Mouse (Mus musculus): ENCODE measurements around the gene Rps6kb2.

Rps6kb2 gene

GRCm38 (mm10) chr19:4154437-4155222, 8.5 kb downstream of the Rps6kb2 start:
- no peak for DNase-seq

GRCm38 (mm10) chr19:4153232-4153654, 9.9 kb downstream of the Rps6kb2 start, which contains the start of gene Ptprcap:
Gene Ptprcap, plus strand, starts transcription at chr19:4153604.
- DNase-seq = peak; percentile 67

DNA sequence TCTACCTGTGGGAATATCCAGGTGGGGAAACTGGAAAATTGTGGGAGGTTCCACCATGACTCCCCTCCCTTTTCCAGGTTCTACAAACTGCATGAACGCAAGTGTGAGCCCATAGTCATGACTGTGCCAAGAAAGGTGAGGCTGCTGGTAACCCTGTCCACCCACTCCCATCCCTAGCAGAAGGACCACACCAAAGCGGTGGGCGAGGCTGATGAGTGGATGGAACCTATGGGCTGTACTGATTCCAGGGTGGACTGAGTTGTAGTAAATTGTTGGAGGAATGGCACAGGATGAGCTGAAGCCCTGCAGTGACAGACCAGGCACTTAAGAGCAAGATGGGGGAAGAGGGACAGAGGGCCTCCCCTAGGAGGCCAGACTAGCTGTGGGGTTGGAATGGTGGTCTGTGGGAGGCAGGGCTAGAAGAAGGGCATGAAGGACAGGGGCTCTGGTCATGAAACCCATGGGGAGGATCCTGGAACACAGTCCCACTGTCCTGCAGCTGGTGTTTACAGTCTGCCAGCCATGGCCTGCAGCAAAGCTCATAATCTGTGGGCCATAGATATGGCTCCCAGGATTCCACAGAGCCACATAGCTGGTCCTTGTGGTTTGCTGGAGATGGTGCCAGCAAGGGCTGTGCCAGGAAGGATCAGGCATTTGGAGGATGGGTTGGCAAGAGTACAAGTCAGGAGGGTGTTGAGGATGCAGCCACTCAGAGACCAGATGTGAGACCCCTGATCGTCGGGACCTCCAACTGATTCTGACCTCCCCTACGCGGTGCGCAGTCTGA, 10.5 kb downstream of the Rps6kb2 start:
- DNase-seq = no peak

DNA sequence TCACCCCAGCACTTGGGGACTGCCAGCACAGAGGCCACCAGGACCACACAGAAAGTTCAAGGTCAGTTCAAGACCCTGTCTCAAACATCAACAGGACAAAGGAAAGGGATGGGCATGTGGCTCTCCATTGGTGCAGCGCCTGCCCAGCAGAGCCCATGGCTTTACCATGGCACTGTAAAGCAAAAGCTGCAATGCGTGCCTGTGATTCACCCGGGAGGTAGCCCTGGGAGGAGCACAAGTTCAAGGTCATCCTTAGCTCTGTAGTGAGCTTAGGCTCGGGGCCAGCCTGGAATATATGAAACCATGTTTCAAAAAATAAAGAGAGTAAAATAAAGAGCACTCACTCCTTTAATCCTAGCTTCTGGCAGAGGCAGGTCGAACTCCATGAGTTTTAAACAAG, 11.3 kb downstream of the Rps6kb2 start:
- DNase-seq = no peak

GRCm38 (mm10) chr19:4151488-4151860, 11.7 kb downstream of the Rps6kb2 start:
- DNase-seq = no peak

DNA sequence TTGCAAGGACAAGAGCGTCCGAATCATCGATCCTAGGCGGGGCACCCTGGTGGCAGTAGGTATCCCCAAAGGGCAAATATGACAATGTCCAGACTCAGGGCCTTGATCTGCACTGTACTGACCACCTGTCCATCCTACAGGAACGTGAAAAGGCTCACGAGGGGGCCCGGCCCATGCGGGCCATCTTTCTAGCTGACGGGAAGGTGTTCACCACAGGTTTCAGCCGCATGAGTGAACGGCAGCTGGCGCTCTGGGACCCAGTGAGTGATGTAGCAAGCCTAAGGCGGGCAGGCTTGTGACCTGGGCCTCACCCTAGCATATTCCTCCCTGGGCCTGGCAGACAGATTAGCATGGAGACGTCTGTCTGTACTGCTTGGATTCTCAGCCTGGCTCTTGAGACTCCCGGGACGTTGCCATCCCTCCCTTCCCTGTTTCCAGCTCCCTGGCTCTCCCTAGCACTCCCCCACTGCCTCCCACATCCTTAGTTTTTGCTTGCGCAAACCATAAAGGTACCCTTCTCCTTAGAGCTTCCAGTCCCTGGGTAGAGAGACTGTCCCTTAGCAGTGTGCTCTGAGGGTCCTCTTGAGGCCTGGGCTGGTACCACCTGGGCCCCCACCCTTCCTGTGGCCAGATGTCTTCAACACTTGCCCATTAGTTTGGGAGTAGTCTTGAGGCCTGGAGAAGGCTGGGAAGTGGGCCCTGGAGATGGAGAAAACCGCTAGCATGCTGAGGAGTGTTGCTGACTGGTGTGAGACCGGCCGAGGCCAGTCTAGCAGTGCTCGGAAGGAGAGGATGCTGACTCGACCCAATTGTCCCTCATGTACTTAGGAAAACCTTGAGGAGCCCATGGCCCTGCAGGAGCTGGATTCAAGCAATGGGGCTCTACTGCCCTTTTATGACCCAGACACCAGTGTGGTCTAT, 12.3 kb downstream of the Rps6kb2 start:
- DNase-seq = no peak

- DNase-seq = no peak
Measured at GRCm38 (mm10) chr19:4149764-4150461, 13.2 kb downstream of the Rps6kb2 start.

GRCm38 (mm10) chr19:4149283-4149682, 13.9 kb downstream of the Rps6kb2 start:
- DNase-seq = no peak

DNA sequence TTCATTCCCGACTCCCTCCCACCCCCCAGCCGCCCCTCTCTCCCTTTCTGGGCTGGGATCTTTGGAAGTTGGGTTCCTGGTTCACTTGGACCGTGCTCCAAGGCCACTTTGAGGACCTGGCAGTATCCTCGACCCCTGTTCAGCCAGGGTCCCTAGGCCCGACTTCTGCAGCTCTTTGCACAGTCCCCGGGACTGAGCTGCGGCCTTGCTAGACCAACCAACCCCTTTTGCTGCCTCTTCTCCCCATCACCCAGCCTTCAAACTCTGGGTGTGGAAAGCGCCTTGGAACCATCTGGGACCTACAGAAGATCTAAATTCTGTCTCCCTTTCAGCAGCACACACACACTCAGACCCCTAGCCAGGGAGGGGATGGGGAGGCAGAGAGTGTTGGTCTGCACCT, 14.3 kb downstream of the Rps6kb2 start:
- no peak for DNase-seq

DNA sequence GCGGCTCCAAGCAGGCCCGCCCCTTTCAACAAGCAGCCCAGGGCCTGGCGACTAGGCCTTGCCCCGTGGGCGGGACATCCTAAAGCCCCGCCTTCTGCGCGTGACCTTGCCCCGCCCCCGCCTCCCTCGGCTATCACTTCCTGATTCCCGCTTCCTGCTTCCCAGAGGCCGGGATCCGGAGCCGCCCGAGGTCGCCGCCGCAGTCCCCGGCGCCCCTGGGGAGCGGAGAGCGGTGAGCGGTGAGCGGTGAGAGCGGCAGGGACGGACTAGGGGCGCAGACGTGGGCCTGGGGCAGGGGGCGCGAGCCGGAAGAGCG, 14.7 kb downstream of the Rps6kb2 start, which contains the start of gene Coro1b:
Gene Coro1b (plus strand): TSS at position 129 of the 316 bp plus-strand sequence.
- peak; percentile 96 for DNase-seq

DNA sequence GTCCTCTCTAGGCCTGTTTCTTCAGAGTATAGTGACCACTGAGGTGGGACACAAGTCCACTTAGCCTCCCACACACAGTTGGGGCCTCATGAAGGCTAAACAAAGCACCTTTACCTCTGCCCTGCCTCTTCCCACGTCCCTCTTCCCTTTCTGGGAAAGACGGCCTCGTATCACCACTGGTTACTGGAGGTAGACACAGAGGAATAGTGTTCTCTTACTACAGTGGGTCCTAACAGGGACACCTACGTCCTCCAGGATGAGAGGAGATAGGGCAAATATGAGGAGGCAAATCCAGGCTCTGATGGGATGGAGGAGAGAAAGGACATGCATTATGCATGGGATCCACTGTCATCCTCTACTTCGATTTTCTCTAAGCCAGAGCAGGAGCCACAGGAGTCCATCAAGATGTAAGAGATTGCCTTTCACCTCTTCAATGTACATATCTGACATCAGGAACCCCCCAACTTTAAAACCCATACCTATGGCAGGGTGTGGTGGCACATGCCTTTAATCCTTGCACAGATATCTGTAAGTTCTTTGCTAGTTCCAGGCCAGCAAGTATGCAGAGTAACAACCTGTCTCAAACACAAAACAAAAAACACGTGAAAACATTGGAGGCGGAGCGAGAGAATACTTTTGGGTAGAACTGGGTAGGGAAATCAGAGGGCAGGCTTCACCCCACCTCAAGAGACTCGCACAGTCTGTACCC, 15.2 kb downstream of the Rps6kb2 start:
- no peak for DNase-seq

DNA sequence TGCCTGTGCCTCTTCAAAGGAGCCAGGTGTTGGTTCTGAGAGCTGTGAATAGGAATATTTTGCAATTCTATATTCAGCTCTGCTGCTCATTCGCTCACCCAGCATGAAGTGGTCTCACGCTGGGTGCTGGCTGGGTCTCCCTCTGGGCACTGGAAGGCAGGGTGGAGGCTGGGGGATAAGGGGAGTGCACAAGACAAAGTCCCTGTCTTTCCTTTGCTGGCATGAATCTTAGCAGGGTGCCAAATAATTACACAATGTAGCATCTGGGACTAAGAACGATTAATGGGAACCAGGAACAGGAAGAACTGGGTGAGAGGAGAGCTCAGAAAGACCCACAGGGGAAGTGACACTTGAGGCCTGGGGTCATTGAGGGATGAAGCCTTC, 16.1 kb downstream of the Rps6kb2 start:
- no peak for DNase-seq

GRCm38 (mm10) chr19:4146366-4147021, 16.7 kb downstream of the Rps6kb2 start:
- no peak for DNase-seq

- DNase-seq = no peak
Measured at GRCm38 (mm10) chr19:4145936-4146335, 17.2 kb downstream of the Rps6kb2 start.

DNA sequence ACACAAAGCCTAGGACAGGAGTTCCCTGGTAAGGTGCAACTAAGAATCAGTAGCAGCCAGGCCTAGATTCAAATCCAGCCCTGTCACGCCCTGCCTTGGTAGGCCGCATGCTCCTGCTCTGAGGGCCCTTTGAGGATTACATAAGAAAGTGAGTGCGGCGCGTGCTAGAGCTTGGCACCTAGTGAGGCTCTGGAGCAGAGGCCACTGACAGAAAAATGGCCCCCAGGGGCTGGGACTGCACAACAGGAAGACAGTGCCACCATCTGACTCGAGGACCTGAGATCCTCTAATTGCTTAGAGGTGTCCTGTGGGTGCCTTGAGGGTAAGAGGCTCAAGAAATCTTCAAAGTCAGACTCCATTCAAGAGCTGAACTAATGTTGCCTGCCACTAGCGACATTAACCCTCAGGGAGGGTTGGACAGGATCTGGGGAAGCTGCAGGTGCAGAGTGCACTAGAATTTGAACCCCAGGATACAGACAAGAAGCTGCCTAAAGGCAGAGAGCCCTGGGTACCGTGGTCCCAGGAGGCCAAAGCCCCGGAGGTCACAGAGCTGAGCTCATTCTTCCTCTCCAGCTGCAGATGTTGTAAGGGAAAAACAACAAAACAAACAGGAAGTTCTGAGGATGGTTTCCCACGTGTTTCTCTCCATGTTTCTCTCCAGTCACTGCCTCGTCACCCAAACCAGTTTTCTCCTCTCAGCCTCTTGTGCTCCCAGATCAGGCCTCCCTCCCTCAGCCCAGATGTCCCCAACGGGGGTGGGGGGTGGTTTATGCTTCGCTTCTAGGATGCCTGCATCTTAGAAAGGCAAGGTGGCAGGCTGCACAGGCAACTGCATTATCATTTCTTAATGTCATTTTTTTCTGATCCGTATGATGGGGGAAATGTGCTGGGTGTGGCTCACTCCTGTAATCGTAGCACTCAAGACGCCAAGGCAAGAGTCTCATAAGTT, 18.3 kb downstream of the Rps6kb2 start:
- DNase-seq = no peak

DNA sequence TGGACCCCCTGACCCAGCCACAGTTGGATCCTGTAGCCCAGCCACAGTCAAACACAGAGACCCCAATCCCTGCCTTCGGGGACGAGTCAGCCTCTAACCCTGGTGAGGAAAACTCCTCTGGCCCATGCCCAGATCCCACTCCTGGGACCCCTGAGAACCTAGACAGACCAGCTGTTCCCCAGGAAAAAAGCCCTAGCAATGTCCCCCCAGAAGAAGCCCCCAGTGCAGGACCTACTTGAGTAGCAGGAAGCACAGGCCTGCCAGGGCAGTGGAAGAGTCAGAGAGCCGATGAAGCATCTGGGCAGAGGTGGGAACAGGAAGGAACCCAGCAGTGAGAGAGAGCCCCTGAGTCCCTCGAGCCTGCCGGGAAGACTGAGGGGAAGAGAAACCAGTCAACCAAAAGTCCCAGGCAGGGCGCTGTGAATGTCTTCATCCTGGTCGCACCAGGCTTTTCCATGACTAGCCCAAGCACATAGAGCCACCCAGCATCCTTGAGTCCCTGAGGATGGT, 19.3 kb downstream of the Rps6kb2 start, which contains the start of gene Cabp4:
Gene Cabp4 (minus strand): TSS at position 275 of the 510 bp plus-strand sequence.
- no peak for DNase-seq

DNA sequence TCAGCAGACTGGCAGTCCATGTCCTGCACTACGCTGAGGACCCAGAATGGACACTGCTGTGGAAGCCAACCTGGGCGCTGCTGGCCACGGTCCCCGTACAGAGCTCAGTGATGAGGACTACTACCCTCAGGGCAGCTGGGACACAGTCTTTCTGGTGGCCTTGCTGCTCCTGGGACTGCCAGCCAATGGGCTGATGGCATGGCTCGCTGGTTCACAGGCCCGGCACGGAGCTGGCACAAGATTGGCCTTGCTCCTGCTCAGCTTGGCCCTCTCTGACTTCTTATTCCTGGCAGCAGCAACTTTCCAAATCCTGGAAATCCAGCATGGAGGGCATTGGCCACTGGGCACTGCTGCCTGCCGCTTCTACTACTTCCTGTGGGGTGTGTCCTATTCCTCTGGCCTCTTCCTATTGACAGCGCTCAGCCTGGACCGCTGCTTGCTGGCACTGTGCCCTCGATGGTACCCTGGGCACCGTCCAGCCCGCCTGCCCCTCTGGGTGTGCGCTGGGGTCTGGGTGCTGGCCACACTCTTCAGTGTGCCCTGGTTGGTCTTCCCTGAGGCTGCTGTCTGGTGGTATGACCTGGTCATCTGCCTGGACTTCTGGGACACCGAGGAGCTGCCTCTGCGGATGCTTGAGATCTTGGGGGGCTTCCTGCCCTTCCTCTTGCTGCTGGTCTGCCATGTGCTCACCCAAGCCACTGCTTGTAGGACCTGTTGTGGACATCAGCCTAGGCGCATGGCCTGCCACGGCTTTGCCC, 20.6 kb downstream of the Rps6kb2 start:
- no peak for DNase-seq

- DNase-seq = no peak
Measured at GRCm38 (mm10) chr19:4140147-4140546, 23.0 kb downstream of the Rps6kb2 start.

DNA sequence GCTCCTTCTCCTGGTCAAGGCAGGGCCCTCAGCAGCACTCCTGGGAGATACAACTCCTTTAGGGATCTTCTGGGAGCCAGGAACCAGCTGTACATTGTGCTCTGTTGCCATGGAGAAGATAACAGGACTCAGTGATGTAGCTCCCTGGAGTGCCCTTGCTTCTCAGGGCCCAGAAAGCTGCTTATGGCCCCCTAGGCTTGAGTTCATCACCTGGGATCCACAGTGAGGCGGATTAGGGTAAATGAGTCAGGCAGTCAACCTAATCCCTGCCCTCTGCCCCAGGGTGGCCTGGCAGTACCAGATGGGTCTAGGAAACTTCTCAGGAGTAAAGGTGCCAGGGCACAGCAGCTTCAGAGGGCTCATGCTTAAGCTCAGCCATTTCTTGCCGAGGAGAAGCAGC, 23.7 kb downstream of the Rps6kb2 start, which contains the start of gene Gpr152:
Gene Gpr152 (plus strand): TSS at position 342 of the 400 bp plus-strand sequence.
- DNase-seq = no peak
